Mouse (Mus musculus) CH12.LX (cell line): ENCODE measurements around the gene Lsg1. TPM values are rescaled to one million over a fixed set of nuclear protein-coding genes. Genes with fewer than 3 reads are reported as not detected.

ENCODE experiments used
- DNase-seq: peaks from one replicate; pipeline ENCODE4 v3.0.0-alpha.2; 2013; ENCODE audit errors: extremely low read depth
- H3K27ac ChIP-seq: 2 replicates; pipeline ENCODE4 v1.5.1; 2012; ENCODE audit warnings: low read depth, mild to moderate bottlenecking, control low read depth, moderate library complexity; ENCODE audit not compliant: insufficient read depth
- H3K27me3 ChIP-seq: replicated peaks from 2 replicates; pipeline ENCODE3; 2012; ENCODE audit warnings: inconsistent platforms
- H3K36me3 ChIP-seq, 2 experiments: replicated peaks in 1 of 2; 2 replicates each; pipeline versions ENCODE3 to v1.6.1; 2012; ENCODE audit warnings: inconsistent platforms in 1 of 2, low read length in 1 of 2, mild to moderate bottlenecking in 1 of 2, mixed read lengths in 1 of 2, moderate library complexity in 1 of 2; ENCODE audit not compliant: control insufficient read depth in 1 of 2, insufficient read depth in 1 of 2
- H3K4me1 ChIP-seq, 2 experiments: 2 replicates each; pipeline ENCODE4 v1.6.1; 2012; ENCODE audit warnings: inconsistent platforms in 1 of 2, moderate library complexity in 1 of 2; ENCODE audit not compliant: insufficient read depth in 2 of 2, control insufficient read depth in 1 of 2
- H3K4me2 ChIP-seq: 2 replicates; pipeline ENCODE4 v1.6.1; 2012; ENCODE audit warnings: low read depth, mild to moderate bottlenecking, control low read depth; ENCODE audit not compliant: poor library complexity, insufficient read depth, severe bottlenecking
- H3K4me3 ChIP-seq, 3 experiments: fragments of 150-350 bp in 1 of 3; sonication (generic) in 1 of 3; replicated peaks in 1 of 3; 2 replicates each; pipeline versions ENCODE3 to v1.5.1; 2011 to 2012; ENCODE audit warnings: low read depth in 2 of 3, low read length in 2 of 3, mild to moderate bottlenecking in 2 of 3, moderate library complexity in 2 of 3, control low read depth in 1 of 3, improper control_type of control experiment in 1 of 3, inconsistent platforms in 1 of 3, mixed read lengths in 1 of 3; ENCODE audit not compliant: poor library complexity in 1 of 3
- H3K79me2 ChIP-seq: replicated peaks from 2 replicates; pipeline ENCODE4 v1.6.1; 2012; ENCODE audit warnings: mild to moderate bottlenecking, moderate library complexity; ENCODE audit not compliant: control insufficient read depth, poor library complexity, insufficient read depth, severe bottlenecking; ENCODE audit errors: extremely low read depth
- H3K9ac ChIP-seq: 2 replicates; pipeline ENCODE4 v1.6.1; 2012; ENCODE audit warnings: low read depth, mild to moderate bottlenecking, control low read depth, moderate library complexity; ENCODE audit not compliant: insufficient read depth
- H3K9me3 ChIP-seq: replicated peaks from 2 replicates; pipeline ENCODE3; 2012; ENCODE audit warnings: low read length, inconsistent platforms, mixed read lengths
- CHD1 ChIP-seq: IDR thresholded peaks from 2 replicates; pipeline ENCODE4 v1.6.1; 2012; ENCODE audit warnings: low read depth, low read length, improper control_type of control experiment, inconsistent platforms
- CTCF ChIP-seq, 2 experiments: IDR thresholded peaks in 1 of 2; conservative IDR thresholded peaks in 1 of 2; 2 replicates each; pipeline ENCODE4 v1.5.1; 2011 to 2012; ENCODE audit warnings: low read depth in 2 of 2, low read length in 2 of 2, improper control_type of control experiment in 1 of 2, inconsistent platforms in 1 of 2, mild to moderate bottlenecking in 1 of 2, moderate library complexity in 1 of 2
- E2F4 ChIP-seq: IDR thresholded peaks from 2 replicates; pipeline ENCODE4 v1.6.1; 2011; ENCODE audit warnings: low read depth, low read length, improper control_type of control experiment; ENCODE audit not compliant: insufficient replicate concordance
- ELF1 ChIP-seq: IDR thresholded peaks from 2 replicates; pipeline ENCODE4 v1.6.1; 2014; ENCODE audit warnings: low read depth, mild to moderate bottlenecking, inconsistent platforms, low read length, improper control_type of control experiment
- EP300 ChIP-seq: IDR thresholded peaks from 2 replicates; pipeline ENCODE4 v1.6.1; 2011; ENCODE audit warnings: low read length, improper control_type of control experiment
- GABPA ChIP-seq: IDR thresholded peaks from 2 replicates; pipeline ENCODE4 v1.6.1; 2012; ENCODE audit warnings: low read depth, low read length, improper control_type of control experiment, inconsistent platforms; ENCODE audit not compliant: insufficient replicate concordance
- HCFC1 ChIP-seq: IDR thresholded peaks from 2 replicates; pipeline ENCODE4 v1.6.1; 2012; ENCODE audit warnings: low read depth, mild to moderate bottlenecking, inconsistent platforms, low read length, improper control_type of control experiment
- IRF4 ChIP-seq: IDR thresholded peaks from 2 replicates; pipeline ENCODE4 v1.6.1; 2014; ENCODE audit warnings: low read depth, mild to moderate bottlenecking, inconsistent platforms, low read length, improper control_type of control experiment
- KAT2A ChIP-seq: IDR thresholded peaks from 2 replicates; pipeline ENCODE4 v1.6.1; 2012; ENCODE audit warnings: low read length, improper control_type of control experiment, inconsistent platforms; ENCODE audit not compliant: insufficient replicate concordance
- MAFK ChIP-seq: IDR thresholded peaks from 2 replicates; pipeline ENCODE4 v1.6.1; 2011; ENCODE audit warnings: low read length, improper control_type of control experiment; ENCODE audit not compliant: insufficient replicate concordance
- MAX ChIP-seq: IDR thresholded peaks from 2 replicates; pipeline ENCODE4 v1.6.1; 2011; ENCODE audit warnings: low read length, improper control_type of control experiment
- MAZ ChIP-seq: IDR thresholded peaks from 2 replicates; pipeline ENCODE4 v1.6.1; 2012; ENCODE audit warnings: low read depth, mild to moderate bottlenecking, inconsistent platforms, low read length, improper control_type of control experiment, moderate library complexity
- MXI1 ChIP-seq: IDR thresholded peaks from 2 replicates; pipeline ENCODE4 v1.6.1; 2011; ENCODE audit warnings: mild to moderate bottlenecking, low read depth, low read length, improper control_type of control experiment
- MYC ChIP-seq: IDR thresholded peaks from 2 replicates; pipeline ENCODE4 v1.6.1; 2011; ENCODE audit warnings: low read depth, mild to moderate bottlenecking, improper control_type of control experiment, low read length
- NRF1 ChIP-seq: IDR thresholded peaks from 2 replicates; pipeline ENCODE4 v1.6.1; 2014; ENCODE audit warnings: low read depth, mild to moderate bottlenecking, inconsistent platforms, low read length, improper control_type of control experiment, moderate library complexity
- POLR2AphosphoS2 ChIP-seq: IDR thresholded peaks from 2 replicates; pipeline ENCODE4 v1.6.1; 2011; ENCODE audit warnings: low read depth, low read length, improper control_type of control experiment
- RCOR1 ChIP-seq: conservative IDR thresholded peaks from 2 replicates; pipeline ENCODE4 v1.6.1; 2012; ENCODE audit warnings: low read depth, mild to moderate bottlenecking, inconsistent platforms, low read length, improper control_type of control experiment
- SIN3A ChIP-seq: IDR thresholded peaks from 2 replicates; pipeline ENCODE4 v1.6.1; 2012; ENCODE audit warnings: low read length, improper control_type of control experiment, inconsistent platforms
- SMC3 ChIP-seq: IDR thresholded peaks from 2 replicates; pipeline ENCODE4 v1.6.1; 2011; ENCODE audit warnings: low read depth, low read length, improper control_type of control experiment
- TBP ChIP-seq: conservative IDR thresholded peaks from 2 replicates; pipeline ENCODE4 v1.6.1; 2011; ENCODE audit warnings: low read depth, low read length, improper control_type of control experiment
- TCF12 ChIP-seq: IDR thresholded peaks from 2 replicates; pipeline ENCODE4 v1.6.1; 2014; ENCODE audit warnings: low read depth, mild to moderate bottlenecking, inconsistent platforms, low read length, improper control_type of control experiment
- UBTF ChIP-seq: IDR thresholded peaks from 2 replicates; pipeline ENCODE4 v1.6.1; 2012; ENCODE audit warnings: low read depth, mild to moderate bottlenecking, inconsistent platforms, low read length, improper control_type of control experiment, moderate library complexity
- dilution Hi-C: fragments of 300-500 bp; cut with MboI; formaldehyde crosslinking; loops from 2 replicates; pipeline ENCODE4 v1.14.3; 2020; ENCODE audit warnings: low sequenced_read_pairs; ENCODE audit not compliant: extremely low pct_unique_long_range_greater_than_20kb, extremely low pct_ligation_motif_present
- in situ Hi-C: fragments of 300-500 bp; cut with MboI; formaldehyde crosslinking; loops from 3 replicates; pipeline ENCODE4 v1.14.3; 2019; ENCODE audit warnings: low sequenced_read_pairs, low pct_ligation_motif_present, low pct_unique_long_range_greater_than_20kb, mixed read lengths
- polyA plus RNA-seq: library from polyadenylated mRNA; unstranded; fragments of >175 nt; gene quantifications from 2 replicates; pipeline ENCODE4 v1.2.1, GENCODE M21; 2012; ENCODE audit warnings: low read depth; ENCODE audit not compliant: insufficient read length
- total RNA-seq, 2 experiments: library from RNA; depleted of rRNA; stranded (reverse); fragments of 300-350 nt in 1 of 2; fragments of >200 nt in 1 of 2; gene quantifications; 2 replicates each; pipeline ENCODE4 v1.2.3; 2012 to 2014

Lsg1 gene
- total and polyA plus RNA-seq, 3 experiments, result 58.4 to 189 (median 94.7) TPM

DNA sequence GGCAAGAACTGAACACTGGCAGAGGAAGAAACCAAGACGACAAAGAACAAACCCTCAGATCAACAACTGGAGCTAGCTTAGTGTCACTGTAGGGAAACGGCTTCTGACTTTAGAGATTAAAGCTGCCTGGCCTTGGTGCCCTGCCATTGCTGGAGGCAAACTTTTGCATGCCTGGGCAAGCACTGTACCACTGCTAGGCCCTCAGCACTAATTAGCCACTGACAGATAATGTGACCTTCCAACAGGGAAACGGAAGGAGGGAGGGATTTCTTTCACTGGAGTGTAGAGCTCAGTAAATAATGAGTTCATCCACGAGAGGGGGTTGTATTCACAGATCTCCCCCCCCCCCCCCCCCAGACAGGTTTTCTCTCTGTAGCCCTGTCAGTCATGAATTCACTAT lies 15.2 kb downstream of the Lsg1 start:
- peaks cover 84 to 97% of the 10 kb centered on the region in 2 experiments for H3K36me3 ChIP-seq
- H3K9ac ChIP-seq, result no peak overlapping the region
- no peak for DNase-seq
- H3K27me3 ChIP-seq, result no peaks in the 10 kb centered on the region
- dilution Hi-C loops (no loop called here), in situ Hi-C loops (no loop called here)
- H3K79me2 ChIP-seq, result 0 out of 2 replicates have a peak, but pooled peaks cover 6% of the 10 kb centered on the region
- TF ChIP-seq NRF1 (no peak), TBP (no peak), CHD1 (no peak), TCF12 (no peak), MYC (no peak), HCFC1 (no peak), SIN3A (no peak), UBTF (no peak), RCOR1 (no peak), GABPA (no peak), ELF1 (no peak)
- TF ChIP-seq, all 38 proteins: peak for 0
- Histone ChIP-seq H3K9me3 (no peaks in the 10 kb centered on the region), H3K4me1 (no peaks in the 10 kb centered on the region), H3K4me3 (no peak overlapping the region), H3K4me2 (no peak overlapping the region), H3K27ac (no peak overlapping the region)

DNA sequence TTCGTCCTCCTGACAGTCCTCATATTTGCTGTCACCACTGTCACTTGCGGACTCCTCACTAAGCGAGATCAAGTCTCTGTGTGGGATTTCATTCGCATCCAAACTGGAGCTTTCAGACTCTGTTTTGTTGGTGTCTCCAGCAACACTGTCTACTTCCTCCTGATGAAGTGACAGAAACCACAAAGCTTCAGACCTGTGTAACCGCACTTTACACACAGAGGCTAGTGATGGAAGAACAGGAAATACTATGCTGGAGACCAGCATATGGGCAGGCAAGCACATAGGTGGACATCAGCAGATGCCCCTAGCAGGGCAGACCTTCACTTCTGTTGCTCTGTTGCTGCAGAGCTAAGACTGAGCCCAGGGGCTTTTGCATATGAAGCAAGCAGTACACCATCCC lies 16.0 kb downstream of the Lsg1 start:
- Histone ChIP-seq H3K4me3 (no peak overlapping the region), H3K4me2 (no peak overlapping the region), H3K9ac (no peak overlapping the region), H3K27me3 (no peaks in the 10 kb centered on the region), H3K79me2 (0 out of 2 replicates have a peak, but pooled peaks cover 6% of the 10 kb centered on the region), H3K27ac (no peak overlapping the region), H3K4me1 (no peaks in the 10 kb centered on the region), H3K36me3 (peaks cover 85 to 97% of the 10 kb centered on the region in 2 experiments), H3K9me3 (no peaks in the 10 kb centered on the region)
- in situ Hi-C loops, result no loop called here
- dilution Hi-C loops, result no loop called here
- no peak for TF ChIP-seq HCFC1
- TF ChIP-seq IRF4, result no peak
- no peak for TF ChIP-seq ELF1
- no peak for TF ChIP-seq TBP
- no peak for TF ChIP-seq EP300
- TF ChIP-seq CHD1, result no peak
- no peak for TF ChIP-seq CTCF (conservative IDR thresholded peaks at IDR 0.05 in 1 of 2, IDR thresholded peaks at IDR 0.05 in 1 of 2; ENCODE audit: low read depth in 2 of 2, low read length in 2 of 2)
- no peak for TF ChIP-seq E2F4
- no peak for TF ChIP-seq KAT2A
- no peak for TF ChIP-seq SMC3
- no peak for TF ChIP-seq MXI1
- TF ChIP-seq MAFK, result no peak
- TF ChIP-seq MAX, result no peak
- TF ChIP-seq RCOR1, result no peak
- no peak for TF ChIP-seq MAZ
- TF ChIP-seq POLR2AphosphoS2, result no peak
- TF ChIP-seq MYC, result no peak
- TF ChIP-seq, all 38 proteins: peak for 0
- DNase-seq, result no peak
